Mouse (Mus musculus): ENCODE measurements around the gene Nup155. TPM values are rescaled to one million over a fixed set of nuclear protein-coding genes. Genes with fewer than 3 reads are reported as not detected.
A peak's percentile ranks its signal among the peaks of the same experiment; 100 is the strongest.
"Not testable (repeated sequence)": the region's sequence is repeated elsewhere in the genome, so short reads cannot be mapped to it uniquely, and the experiment has no call there.

Gene Nup155
- polyA plus RNA-seq (2017; shearing (Covaris generic)), result 10 to 100 TPM in 1 of 2 experiments, 1 to 10 TPM in 1; 8.1 to 11.5 TPM

- ATAC-seq, result peak; percentile 98
These were observed at the start of gene Nup155 for GRCm38 (mm10) chr15:8108966-8109743. Gene Nup155, plus strand, starts transcription at chr15:8109273.

GRCm38 (mm10) chr15:8065221-8065620 lies 43.9 kb upstream of the Nup155 start:
- peak; percentile 56 for ATAC-seq

GRCm38 (mm10) chr15:8073159-8073558 lies 35.9 kb upstream of the Nup155 start:
- peak; percentile 87 for ATAC-seq

DNA sequence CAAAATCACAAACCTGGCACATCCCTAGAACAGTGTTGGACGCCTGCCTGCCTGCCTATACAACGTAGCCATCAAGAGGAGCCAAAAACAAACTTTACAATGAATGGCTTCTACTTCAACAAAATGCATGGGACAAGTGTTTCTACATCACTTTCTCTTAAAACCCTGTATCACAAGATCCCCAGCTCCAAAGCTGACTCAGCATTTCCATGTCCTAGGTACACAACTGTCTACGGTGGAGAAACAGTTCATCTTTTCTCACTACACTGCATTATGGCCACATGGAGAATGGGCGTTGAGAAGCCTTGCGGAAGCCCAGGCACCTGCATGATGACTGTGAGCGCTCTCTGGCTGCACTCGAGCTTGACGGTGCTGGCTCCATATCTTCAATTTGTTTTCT lies 26.9 kb upstream of the Nup155 start:
- ATAC-seq, result no peak

DNA sequence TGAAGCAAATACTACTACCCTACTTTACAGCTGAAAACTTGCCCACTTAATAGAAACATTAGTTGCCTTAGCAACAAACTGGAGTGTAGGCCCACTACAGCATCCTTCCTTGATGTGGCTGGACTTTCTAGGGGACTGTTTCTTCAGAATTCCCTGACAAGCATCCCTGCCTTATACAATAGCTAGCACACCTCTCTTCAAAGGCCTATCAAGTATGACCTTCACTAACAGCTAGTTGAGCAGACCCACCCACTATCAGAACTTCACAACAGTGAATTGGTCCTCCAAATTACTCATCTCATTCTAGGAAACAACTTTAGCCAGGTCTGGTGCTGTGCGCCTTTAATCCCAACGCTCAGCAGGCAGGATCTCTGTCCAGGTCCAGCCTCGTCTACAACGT lies 21.8 kb upstream of the Nup155 start:
- ATAC-seq, result no peak

- no peak for ATAC-seq
These were observed 20.4 kb upstream of the Nup155 start for GRCm38 (mm10) chr15:8088715-8089114.

GRCm38 (mm10) chr15:8090685-8091084 lies 18.4 kb upstream of the Nup155 start:
- ATAC-seq, result no peak

- ATAC-seq, result not testable (repeated sequence)
These were observed 16.4 kb upstream of the Nup155 start for GRCm38 (mm10) chr15:8092668-8093067.

GRCm38 (mm10) chr15:8097853-8098252 lies 11.2 kb upstream of the Nup155 start:
- ATAC-seq, result peak; percentile 43

GRCm38 (mm10) chr15:8098774-8099749 lies 10.0 kb upstream of the Nup155 start, which contains the start of gene Wdr70:
Gene Wdr70, minus strand, starts transcription at chr15:8099209.
- peak; percentile 96 for ATAC-seq

- not testable (repeated sequence) for ATAC-seq
These were observed 7.0 kb upstream of the Nup155 start for GRCm38 (mm10) chr15:8101975-8102542.

- no peak for ATAC-seq
These were observed 610 bp upstream of the Nup155 start for GRCm38 (mm10) chr15:8108360-8108965.

DNA sequence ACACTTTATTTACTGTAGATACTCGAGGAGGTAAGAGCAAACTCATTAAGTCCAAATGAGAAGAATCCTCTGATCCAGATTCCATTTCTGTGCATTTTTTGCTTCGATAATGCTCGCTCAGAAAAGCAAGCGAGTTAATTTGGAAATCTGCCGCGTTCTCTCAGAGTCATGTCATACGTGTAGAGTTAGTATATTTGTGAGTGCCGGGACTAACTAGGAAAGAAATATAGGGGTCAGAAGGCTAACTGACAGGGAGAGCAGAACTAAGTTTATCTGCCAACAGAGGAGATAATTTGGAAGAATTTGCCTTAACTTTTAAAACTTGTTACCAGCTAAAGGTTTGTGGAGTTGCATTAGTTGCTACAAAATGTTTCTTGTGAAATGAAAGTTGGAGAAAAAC lies 709 bp downstream of the Nup155 start:
- no peak for ATAC-seq

- ATAC-seq, result no peak
These were observed 20.2 kb downstream of the Nup155 start for GRCm38 (mm10) chr15:8129281-8129680.

GRCm38 (mm10) chr15:8131268-8131667 lies 22.2 kb downstream of the Nup155 start:
- no peak for ATAC-seq

GRCm38 (mm10) chr15:8131761-8132160 lies 22.7 kb downstream of the Nup155 start:
- ATAC-seq, result no peak

DNA sequence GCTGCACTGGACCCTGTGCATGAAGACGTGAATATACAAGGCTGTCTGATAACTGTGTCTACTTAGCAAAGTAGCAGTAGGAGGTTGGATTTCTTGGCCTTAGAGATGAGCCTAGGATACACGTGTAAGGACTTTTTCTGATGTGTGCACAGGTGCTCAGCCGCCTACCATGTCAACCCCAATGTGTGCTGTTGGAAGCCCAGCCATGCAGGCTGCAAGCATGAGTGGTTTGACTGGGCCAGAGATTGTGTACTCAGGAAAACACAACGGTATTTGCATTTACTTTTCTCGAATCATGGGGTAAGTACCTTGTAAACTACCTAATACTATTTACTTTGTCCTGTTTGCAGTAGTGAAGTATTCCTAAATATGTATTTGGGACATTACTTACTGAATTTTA lies 26.5 kb downstream of the Nup155 start:
- no peak for ATAC-seq

- ATAC-seq, result no peak
These were observed 52.8 kb downstream of the Nup155 start for GRCm38 (mm10) chr15:8161841-8162240.

GRCm38 (mm10) chr15:8168591-8169265 lies 59.7 kb downstream of the Nup155 start, which contains the start of gene Cplane1:
Gene Cplane1, plus strand, starts transcription at chr15:8169106.
- peak; percentile 82 for ATAC-seq

DNA sequence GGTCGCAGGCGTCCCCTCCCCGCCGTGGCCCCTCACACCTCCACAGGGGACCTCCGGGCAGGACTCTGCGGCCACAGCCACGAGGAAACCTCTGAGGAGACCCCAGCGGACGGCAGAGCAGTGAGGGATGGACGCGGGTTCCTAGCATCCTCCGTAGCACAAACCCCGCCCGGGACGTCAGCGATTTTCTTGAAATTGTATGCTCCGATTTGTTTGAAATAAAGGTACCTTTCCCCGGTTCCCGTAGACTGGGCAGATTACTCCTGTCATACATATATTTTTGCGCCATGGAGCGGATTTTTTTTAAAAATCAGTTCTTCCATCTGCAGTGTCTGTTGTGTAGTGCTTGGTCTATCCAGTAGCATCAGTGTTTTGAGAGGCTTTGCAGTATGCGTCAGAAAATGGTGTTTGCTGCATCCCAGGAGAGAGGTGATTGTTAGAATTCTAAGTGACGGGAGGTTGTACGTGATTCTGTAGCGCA lies 60.2 kb downstream of the Nup155 start:
- ATAC-seq, result peak; percentile 43

DNA sequence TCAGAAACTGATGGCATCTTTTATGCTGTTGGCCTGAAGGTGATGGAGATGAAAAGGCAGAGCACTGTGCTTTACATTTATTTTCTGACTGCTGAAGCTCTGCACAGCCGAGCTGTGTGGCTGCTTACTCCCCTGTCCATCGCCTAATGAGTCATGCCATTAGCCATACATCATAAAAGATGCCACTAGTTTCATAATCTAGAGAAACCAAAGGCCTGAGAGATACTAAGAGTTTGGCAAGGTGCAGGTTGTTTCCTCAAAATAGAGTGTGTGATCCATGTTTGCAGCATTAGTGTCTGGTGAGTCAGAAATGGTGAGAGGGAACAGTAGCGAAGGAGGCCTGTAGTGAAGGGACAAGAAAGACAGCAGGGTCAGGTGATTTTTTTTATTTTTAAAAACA lies 80.5 kb downstream of the Nup155 start:
- no peak for ATAC-seq

DNA sequence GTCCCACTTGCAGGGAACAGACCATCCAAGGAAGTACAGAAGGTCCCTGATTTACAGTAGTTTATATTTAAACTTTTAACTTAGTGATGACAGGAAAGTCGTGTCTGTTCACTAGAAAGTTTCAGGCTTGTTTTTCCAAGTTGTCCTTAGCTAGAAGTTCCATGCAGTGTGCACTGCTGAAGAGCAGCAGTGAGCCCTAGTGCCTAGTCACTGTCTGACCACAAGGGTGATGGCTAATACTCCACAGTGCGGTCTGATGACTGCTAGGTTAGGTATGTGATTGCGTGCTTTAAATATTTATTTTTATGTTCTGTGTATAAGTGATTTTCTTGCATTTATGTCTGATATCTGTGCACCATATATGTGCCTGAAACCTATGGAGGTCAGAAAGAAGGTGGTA lies 81.4 kb downstream of the Nup155 start:
- no peak for ATAC-seq
